Mouse (Mus musculus): ENCODE measurements around the gene Sdf4.

Gene Sdf4

GRCm38 (mm10) chr4:156055173-156055572, 62.5 kb downstream of the Sdf4 start:
- DNase-seq (ENCODE audit: low read depth) = no peak

DNA sequence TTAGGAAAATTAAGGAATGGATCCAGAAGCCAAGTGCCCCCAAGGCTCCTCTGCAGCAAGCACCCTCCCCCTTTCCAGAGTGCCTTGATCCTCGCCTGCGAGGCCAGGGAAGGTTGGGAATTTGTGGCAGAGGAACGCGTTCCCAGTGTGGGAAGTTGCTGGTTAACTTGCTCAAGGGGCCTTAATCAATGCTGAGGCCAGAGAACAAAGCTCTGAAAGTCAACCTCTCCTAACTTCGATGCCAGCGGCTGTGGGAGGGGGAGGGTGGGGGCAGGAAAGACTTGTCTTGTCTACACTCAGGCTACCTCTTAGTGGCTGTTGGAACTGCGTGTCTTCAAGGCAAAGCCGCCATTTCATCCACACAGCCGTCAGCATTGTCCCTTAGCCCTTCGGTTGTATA, 65.0 kb downstream of the Sdf4 start:
- DNase-seq (ENCODE audit: low read depth) = no peak

DNA sequence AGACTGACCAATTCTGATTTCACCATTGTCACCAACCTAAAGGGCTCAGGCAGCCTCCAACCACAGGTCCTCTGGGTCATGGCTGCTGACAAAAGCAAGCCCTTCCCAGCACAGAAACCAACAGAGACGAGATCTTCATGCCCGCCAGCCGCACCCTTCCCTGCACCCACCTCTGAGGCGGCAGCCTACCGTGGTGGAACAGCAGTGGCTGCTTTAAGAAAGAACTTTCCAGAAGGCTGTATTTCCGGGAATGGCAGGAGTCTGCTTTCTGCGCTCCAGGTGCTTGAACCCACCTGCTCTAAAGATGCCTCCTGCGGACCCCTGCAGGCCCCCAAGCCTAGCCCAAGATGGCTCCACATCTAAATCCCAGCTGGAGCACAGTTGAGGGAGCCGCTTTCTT, 66.2 kb downstream of the Sdf4 start:
- DNase-seq (ENCODE audit: low read depth) = no peak

- DNase-seq (ENCODE audit: low read depth) = no peak
Measured at GRCm38 (mm10) chr4:156059261-156059660, 66.6 kb downstream of the Sdf4 start, which contains the start of gene Ttll10. Gene Ttll10, minus strand, starts transcription at chr4:156059414.

DNA sequence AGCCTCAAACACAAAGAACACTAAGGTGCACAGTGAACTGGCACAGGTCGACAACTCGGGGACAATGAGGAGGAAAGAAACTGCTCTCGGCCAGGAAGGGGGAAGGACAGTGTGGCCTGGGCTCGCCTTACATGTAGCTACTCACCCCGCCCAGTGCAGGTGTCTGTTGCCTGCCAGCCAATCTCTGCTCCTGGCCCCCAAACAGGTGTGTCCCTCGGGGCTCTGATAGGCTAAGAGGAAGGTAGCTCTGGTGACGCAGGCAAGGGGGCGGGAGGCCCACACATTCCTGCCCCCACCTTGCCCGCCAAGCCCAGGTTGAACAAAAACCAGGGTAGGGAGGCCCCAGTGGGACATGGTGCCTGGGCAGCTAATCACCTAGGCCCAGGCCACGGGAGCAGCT, 67.0 kb downstream of the Sdf4 start:
- DNase-seq (ENCODE audit: low read depth) = no peak
